ENCODE assay signal across 28 mouse cellular contexts in genomic region chr9:120034375-120034774, GRCm38 (mm10). TPM values are rescaled to one million over a fixed set of nuclear protein-coding genes. Genes with fewer than 3 reads are reported as not detected.
"Had no signal": no experiment of that assay in that cellular context is flagged by ENCODE, and none has a peak within 500 bp of the region (broad histone marks: within the 10 kb centered on the region; RNA-seq: fewer than 3 reads in every experiment).

No protein-coding gene starts in this region.

- H3K4me1 ChIP-seq: limb, embryonic 12.5 days; limb, embryonic 15.5 days; liver, embryonic 15.5 days; neural tube, embryonic 12.5 days; neural tube, embryonic 15.5 days; stomach, embryonic 15.5 days had no signal

- H3K4me3 ChIP-seq: intestine, embryonic 15.5 days; limb, embryonic 12.5 days; limb, embryonic 15.5 days; liver, embryonic 12.5 days; liver, embryonic 15.5 days; neural tube, embryonic 12.5 days; neural tube, embryonic 15.5 days; stomach, embryonic 15.5 days had no signal

- H3K36me3 ChIP-seq: intestine, embryonic 15.5 days; limb, embryonic 12.5 days; limb, embryonic 15.5 days; liver, embryonic 12.5 days; liver, embryonic 15.5 days; neural tube, embryonic 12.5 days; neural tube, embryonic 15.5 days; stomach, embryonic 15.5 days had no signal

- H3K27me3 ChIP-seq: intestine, embryonic 15.5 days; limb, embryonic 12.5 days; limb, embryonic 15.5 days; liver, embryonic 12.5 days; liver, embryonic 15.5 days; neural tube, embryonic 12.5 days; neural tube, embryonic 15.5 days; stomach, embryonic 15.5 days had no signal

- H3K9ac ChIP-seq: intestine, embryonic 15.5 days; limb, embryonic 12.5 days; limb, embryonic 15.5 days; liver, embryonic 12.5 days; liver, embryonic 15.5 days; neural tube, embryonic 12.5 days; neural tube, embryonic 15.5 days; stomach, embryonic 15.5 days had no signal

- H3K9me3 ChIP-seq: intestine, embryonic 15.5 days; limb, embryonic 12.5 days; limb, embryonic 15.5 days; liver, embryonic 12.5 days; liver, embryonic 15.5 days; neural tube, embryonic 12.5 days; neural tube, embryonic 15.5 days; stomach, embryonic 15.5 days had no signal

- H3K27ac ChIP-seq: intestine, embryonic 15.5 days; limb, embryonic 12.5 days; limb, embryonic 15.5 days; liver, embryonic 12.5 days; liver, embryonic 15.5 days; neural tube, embryonic 12.5 days; neural tube, embryonic 15.5 days; stomach, embryonic 15.5 days had no signal

- DNase-seq: kidney, adult 11 months; kidney, adult 9 months; kidney, postnatal 14 days; kidney, postnatal 4 days; left cerebral cortex, postnatal 4 days; lung, adult 2 months; lung, postnatal 14 days; lung, postnatal 4 days; midbrain, embryonic 14.5 days; spleen, adult 18-20 months; thymus, postnatal 25 days had no signal

- H3K4me2 ChIP-seq: intestine, embryonic 15.5 days; limb, embryonic 12.5 days; limb, embryonic 15.5 days; liver, embryonic 12.5 days; liver, embryonic 15.5 days; midbrain, embryonic 11.5 days; neural tube, embryonic 12.5 days; neural tube, embryonic 15.5 days; stomach, embryonic 15.5 days had no signal

- ATAC-seq: intestine, embryonic 15.5 days; liver, embryonic 12.5 days had no signal

RNA-seq across cellular contexts. Expression of gene Xirp1, which starts 11.0 kb away (rescaled TPM):
- total RNA-seq: megakaryocyte progenitor cell, adult 5-6 weeks; megakaryocyte-erythroid progenitor cell, adult 5-6 weeks had no signal
- polyA plus RNA-seq: midbrain, embryonic 11.5 days; midbrain, embryonic 14.5 days; midbrain, postnatal 0 days; thymus, postnatal 0 days had no signal

RNA-seq across cellular contexts. Expression of gene Ccr8, which starts 57.5 kb away (rescaled TPM):
- total RNA-seq: layer of hippocampus, adult 8-10 months; left cerebral cortex, adult 8-10 months; left cerebral cortex, postnatal 14 days; left cerebral cortex, postnatal 4 days; megakaryocyte progenitor cell, adult 5-6 weeks; megakaryocyte-erythroid progenitor cell, adult 5-6 weeks; midbrain, postnatal 0 days had no signal
- polyA plus RNA-seq: kidney, embryonic 16.5 days; limb, embryonic 12.5 days; liver, embryonic 12.5 days; midbrain, embryonic 11.5 days; midbrain, embryonic 14.5 days; midbrain, postnatal 0 days; neural tube, embryonic 12.5 days; neural tube, embryonic 15.5 days had no signal
